Mouse (Mus musculus) liver, adult 2 months (tissue): ENCODE data around the gene Naa15.

ENCODE experiments used
- CTCF ChIP-seq: fragments of 200-500 bp; IDR thresholded peaks from 2 replicates; pipeline ENCODE4 v1.5.1; 2011; ENCODE audit warnings: low read depth, low read length, control low read depth
- POLR2A ChIP-seq: fragments of 200-500 bp; IDR thresholded peaks from 2 replicates; pipeline ENCODE4 v1.6.1; 2011; ENCODE audit warnings: low read length, control low read depth; ENCODE audit not compliant: insufficient read depth; ENCODE audit errors: extremely low read depth

- TF ChIP-seq CTCF: no peak
- no peak for TF ChIP-seq POLR2A
Observed at GRCm38 (mm10) chr3:51518763-51519121, 103.8 kb downstream of the Naa15 start.
